Mouse (Mus musculus): Measurements from ENCODE around the gene Gm281. TPM values are rescaled to one million over a fixed set of nuclear protein-coding genes. Genes with fewer than 3 reads are reported as not detected.
A peak's percentile ranks its signal among the peaks of the same experiment; 100 is the strongest.

The Gm281 gene
- total and polyA plus RNA-seq, 2 experiments from 2014 or later, result not detected

DNA sequence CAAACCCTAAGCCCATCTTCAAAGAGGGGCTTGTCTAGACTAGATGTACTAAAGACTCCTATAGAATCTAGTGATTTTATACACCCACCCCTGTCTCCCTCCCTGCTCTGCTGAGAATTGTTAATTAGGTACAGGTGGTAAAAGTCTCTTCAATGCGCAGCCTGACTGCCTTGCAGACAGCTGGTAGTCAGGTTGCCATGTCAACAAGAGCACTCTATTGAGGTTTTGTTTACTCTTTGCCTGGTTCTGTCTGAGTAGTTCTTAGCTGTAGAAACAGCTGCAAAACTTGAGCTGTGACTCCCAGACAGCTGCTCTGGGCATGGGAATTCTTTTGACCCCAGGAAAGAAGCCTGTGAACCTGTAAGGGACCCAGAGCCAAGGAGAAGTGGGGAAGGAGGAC lies 143.6 kb downstream of the Gm281 start:
- Histone ChIP-seq H3K27ac (no peak overlapping the region), H3K4me3 (ENCODE audit: low read length) (no peak overlapping the region), H3K4me1 (ENCODE audit: insufficient read depth, low read length) (no peaks in the 10 kb centered on the region), H3K27me3 (ENCODE audit: insufficient read depth, low read length) (no peaks in the 10 kb centered on the region), H3K9ac (replicated peaks; ENCODE audit: low read length) (no peak overlapping the region), H3K9me3 (ENCODE audit: low read length) (no peaks in the 10 kb centered on the region), H3K4me2 (ENCODE audit: low read depth, low read length) (no peak overlapping the region), H3K36me3 (ENCODE audit: insufficient read depth, low read length) (no peaks in the 10 kb centered on the region)
- 0% methylated on average over 1 of the region's 1 CpGs for WGBS
- ATAC-seq (peak; percentile 93), DNase-seq (ENCODE audit: low spot score) (peak; percentile 69)
- TF ChIP-seq CTCF (IDR thresholded peaks at IDR 0.05; ENCODE audit: low read depth), result no peak

Small RNA genes lying within 50 kb of the gene (microRNA-seq; reads per million reads assigned to microRNA genes)
- 0 reads per million in 2 experiments for gene Gm27506

Other genes starting within 250 kb of the Gm281 start
- not detected in 2 replicates for gene Sntn, start 243.6 kb downstream of the Gm281 start, total RNA-seq (2014; rRNA removed)
- 0.11 TPM in 1 of 2 replicates, not detected in the other for gene Sntn, start 243.6 kb downstream of the Gm281 start, polyA plus RNA-seq (2015; fragmentation: Nextera tagmentation; extraction: Ambion mirVana)
- 9.4 and 11.7 TPM in 2 replicates for gene Atxn7, start 47.0 kb upstream of the Gm281 start, total RNA-seq (2014; rRNA removed)
- 2.9 and 3.6 TPM in 2 replicates for gene Atxn7, start 47.0 kb upstream of the Gm281 start, polyA plus RNA-seq (2015; fragmentation: Nextera tagmentation; extraction: Ambion mirVana)
- 38.1 and 46.5 TPM in 2 replicates for gene Thoc7, start 47.4 kb upstream of the Gm281 start, total RNA-seq (2014; rRNA removed)
- gene Thoc7, start 47.4 kb upstream of the Gm281 start, polyA plus RNA-seq (2015; fragmentation: Nextera tagmentation; extraction: Ambion mirVana), result 211 and 226 TPM in 2 replicates
- 101 and 105 TPM in 2 replicates for gene Psmd6, start 206.5 kb upstream of the Gm281 start, total RNA-seq (2014; rRNA removed)
- 233 and 235 TPM in 2 replicates for gene Psmd6, start 206.5 kb upstream of the Gm281 start, polyA plus RNA-seq (2015; fragmentation: Nextera tagmentation; extraction: Ambion mirVana)

Measured in hindbrain, postnatal 0 days (tissue).